Mouse (Mus musculus): ENCODE results near the gene Rab5if. TPM values are rescaled to one million over a fixed set of nuclear protein-coding genes. Genes with fewer than 3 reads are reported as not detected.
"Not testable (repeated sequence)": the region's sequence is repeated elsewhere in the genome, so short reads cannot be mapped to it uniquely, and the experiment has no call there.

The Rab5if gene
- polyA plus RNA-seq, 1 experiment: 118 TPM

DNA sequence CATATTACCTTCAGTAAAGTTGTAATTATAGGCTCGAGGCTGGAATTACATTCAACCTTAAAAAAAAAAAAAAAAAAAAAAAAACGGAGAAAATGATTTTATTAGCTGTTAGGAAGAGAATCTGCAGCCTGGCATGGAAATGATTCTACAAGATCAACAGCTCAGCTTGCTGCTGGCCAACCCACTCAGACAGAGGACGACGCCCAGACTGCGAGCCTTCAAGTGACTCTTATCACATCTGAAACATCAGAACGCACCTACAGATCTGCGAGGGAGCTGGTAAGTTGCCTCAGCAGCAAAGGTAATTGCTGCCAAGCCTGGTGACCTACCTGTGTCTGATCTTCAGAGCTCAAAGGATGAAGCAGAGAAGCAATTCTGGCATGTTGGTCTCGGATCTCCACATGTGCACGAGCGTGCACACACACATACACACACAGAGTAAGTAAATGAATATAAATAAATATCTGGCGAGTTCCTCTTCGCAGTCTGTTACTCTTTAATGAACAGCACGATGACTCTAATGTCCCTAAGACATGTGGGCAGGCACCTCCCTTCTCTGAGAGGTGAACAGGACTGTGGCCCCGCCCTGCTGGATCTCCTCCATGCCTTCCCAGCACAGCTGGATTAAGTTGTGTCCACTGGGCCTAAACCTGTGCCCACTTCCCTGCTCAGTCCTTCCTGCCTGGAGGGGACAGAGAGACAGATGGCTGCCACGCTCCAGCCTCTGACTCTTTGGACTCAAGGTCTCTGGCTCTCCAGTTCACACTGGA, 31.8 kb downstream of the Rab5if start:
- no peak for DNase-seq (ENCODE audit: low read depth)
- TF ChIP-seq POLR2A (IDR thresholded peaks at IDR 0.05; ENCODE audit: borderline replicate concordance, extremely low read depth, insufficient read depth, insufficient read length, poor library complexity, severe bottlenecking): no peak

DNA sequence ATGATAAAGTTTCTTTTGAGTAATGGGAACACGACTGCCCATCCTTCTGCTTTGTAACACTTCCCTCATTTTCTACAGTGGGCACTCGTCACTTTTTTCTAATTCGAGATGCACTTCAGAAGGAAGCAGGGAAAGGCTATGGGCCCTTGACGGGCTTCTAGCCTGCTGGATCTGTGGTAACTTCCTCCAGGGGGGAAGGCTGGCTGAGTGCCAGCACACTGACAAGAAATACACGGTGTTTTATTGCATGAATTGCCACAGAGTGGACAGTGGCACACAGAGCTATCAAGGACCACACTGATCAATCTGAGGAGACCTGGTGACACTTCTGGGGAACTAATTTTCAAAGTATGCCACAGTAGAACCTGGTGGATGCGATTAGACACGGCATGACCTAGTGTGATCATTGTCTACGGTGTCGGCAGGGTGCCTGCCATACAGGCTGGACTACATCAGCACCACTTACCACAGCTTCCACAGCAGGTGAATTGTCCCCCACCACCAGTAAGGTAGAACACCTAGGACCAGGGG, 33.5 kb downstream of the Rab5if start:
- TF ChIP-seq POLR2A (IDR thresholded peaks at IDR 0.05; ENCODE audit: borderline replicate concordance, extremely low read depth, insufficient read depth, insufficient read length, poor library complexity, severe bottlenecking) (no peak), CTCF (IDR thresholded peaks at IDR 0.05; ENCODE audit: borderline replicate concordance, extremely low read depth, insufficient read depth, insufficient read length) (no peak)
- DNase-seq (ENCODE audit: low read depth): no peak

DNA sequence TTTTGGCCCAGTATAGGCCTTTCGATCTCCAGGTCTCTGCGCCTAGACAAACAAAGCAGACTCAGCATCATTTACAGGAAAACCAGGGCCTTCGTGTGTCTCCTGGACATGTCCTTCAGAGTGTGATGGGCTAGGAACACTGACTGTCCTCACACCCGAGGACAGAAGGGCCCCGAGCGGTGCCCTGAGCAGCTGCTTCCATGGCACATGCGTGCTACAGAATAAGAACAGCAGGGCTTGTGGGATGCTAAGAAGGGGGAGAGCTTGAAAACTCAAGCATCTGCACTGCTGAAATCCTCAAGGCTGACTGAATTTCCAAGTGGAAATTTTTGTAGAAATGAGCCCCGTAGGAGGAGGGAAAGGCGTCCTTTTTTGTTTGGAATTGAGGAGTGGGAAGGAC, 34.1 kb downstream of the Rab5if start:
- no peak for DNase-seq (ENCODE audit: low read depth)
- no peak for TF ChIP-seq CTCF (IDR thresholded peaks at IDR 0.05; ENCODE audit: borderline replicate concordance, extremely low read depth, insufficient read depth, insufficient read length)
- TF ChIP-seq POLR2A (IDR thresholded peaks at IDR 0.05; ENCODE audit: borderline replicate concordance, extremely low read depth, insufficient read depth, insufficient read length, poor library complexity, severe bottlenecking): no peak

DNA sequence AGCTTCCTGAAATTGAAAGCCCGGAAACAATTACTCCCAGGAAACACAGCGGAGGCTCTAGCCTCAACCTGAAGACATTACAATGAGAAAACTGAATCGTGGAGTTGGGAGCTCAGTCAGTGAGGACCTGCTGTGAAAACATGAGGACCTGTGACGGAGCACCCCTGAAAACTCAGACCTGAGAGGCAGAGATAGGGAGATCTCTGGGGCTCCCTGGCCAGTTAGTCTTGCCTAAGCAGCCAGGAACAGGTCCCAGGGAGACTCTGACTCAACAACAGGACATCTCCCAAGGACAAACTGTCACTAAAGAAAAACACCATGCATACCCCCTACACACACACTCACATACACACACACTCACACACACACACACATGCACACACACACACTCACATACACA, 35.4 kb downstream of the Rab5if start:
- DNase-seq (ENCODE audit: low read depth): no peak
- TF ChIP-seq CTCF (IDR thresholded peaks at IDR 0.05; ENCODE audit: borderline replicate concordance, extremely low read depth, insufficient read depth, insufficient read length) (no peak), POLR2A (IDR thresholded peaks at IDR 0.05; ENCODE audit: borderline replicate concordance, extremely low read depth, insufficient read depth, insufficient read length, poor library complexity, severe bottlenecking) (no peak)

DNA sequence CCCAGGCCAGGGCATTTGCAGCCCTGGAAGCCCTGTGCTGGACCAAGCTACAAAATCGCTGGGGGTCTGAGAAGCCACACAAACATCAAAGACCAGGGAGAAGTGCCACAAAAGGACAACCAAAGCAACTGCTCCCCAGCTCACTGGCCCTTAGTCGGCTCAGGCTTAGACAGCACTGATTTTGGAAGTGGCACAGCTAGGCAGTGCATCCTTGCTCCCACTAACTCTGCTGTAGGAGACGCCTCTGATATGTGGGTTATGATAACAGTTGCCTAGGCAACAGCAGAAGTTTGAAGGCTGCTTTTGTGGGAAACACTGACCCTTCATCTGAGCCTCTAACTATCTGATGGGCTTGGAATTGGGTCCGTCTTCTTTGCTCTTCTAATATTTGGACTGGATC, 36.3 kb downstream of the Rab5if start:
- no peak for DNase-seq (ENCODE audit: low read depth)
- no peak for TF ChIP-seq POLR2A (IDR thresholded peaks at IDR 0.05; ENCODE audit: borderline replicate concordance, extremely low read depth, insufficient read depth, insufficient read length, poor library complexity, severe bottlenecking)

DNA sequence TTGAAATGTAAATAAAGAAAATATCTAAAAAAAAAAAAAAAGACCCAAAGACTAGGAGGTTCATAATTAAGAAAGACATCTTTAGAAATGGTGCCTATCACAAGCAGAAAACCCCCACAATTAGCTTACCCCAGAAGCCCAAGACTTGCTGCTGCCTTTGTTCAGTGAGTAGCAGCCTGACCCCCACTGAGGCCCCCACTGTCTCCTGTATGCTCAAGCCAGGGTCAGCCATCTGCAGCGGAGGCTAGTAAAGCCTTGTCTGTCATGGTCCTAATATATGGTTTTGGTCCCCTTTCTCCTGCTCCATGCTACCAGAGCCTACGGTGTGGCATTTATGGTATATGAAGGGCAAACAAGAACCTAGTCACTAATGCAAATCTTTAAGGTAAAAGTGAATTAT, 38.4 kb downstream of the Rab5if start:
- no peak for DNase-seq (ENCODE audit: low read depth)
- TF ChIP-seq POLR2A (IDR thresholded peaks at IDR 0.05; ENCODE audit: borderline replicate concordance, extremely low read depth, insufficient read depth, insufficient read length, poor library complexity, severe bottlenecking) (no peak), CTCF (IDR thresholded peaks at IDR 0.05; ENCODE audit: borderline replicate concordance, extremely low read depth, insufficient read depth, insufficient read length) (no peak)

DNA sequence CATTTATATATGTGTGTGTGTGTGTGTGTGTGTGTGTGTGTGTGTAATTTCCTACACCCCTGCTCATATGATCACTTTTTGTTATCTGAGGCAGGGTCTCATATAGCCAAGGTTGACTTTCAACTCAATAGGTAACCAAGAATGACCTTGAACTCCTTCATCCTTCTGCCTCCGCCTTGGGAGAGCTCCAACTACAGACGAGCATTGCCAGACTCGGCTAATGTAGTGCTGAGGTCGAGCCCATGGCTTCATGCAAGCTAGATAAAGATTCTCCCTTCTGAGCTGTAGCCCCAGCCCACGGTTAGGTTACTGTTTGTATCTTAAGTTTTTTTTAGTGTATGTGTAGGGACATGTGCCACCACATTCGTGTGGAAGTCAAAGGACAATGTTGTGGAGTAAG, 39.0 kb downstream of the Rab5if start:
- DNase-seq (ENCODE audit: low read depth): no peak
- TF ChIP-seq POLR2A (IDR thresholded peaks at IDR 0.05; ENCODE audit: borderline replicate concordance, extremely low read depth, insufficient read depth, insufficient read length, poor library complexity, severe bottlenecking) (no peak), CTCF (IDR thresholded peaks at IDR 0.05; ENCODE audit: borderline replicate concordance, extremely low read depth, insufficient read depth, insufficient read length) (no peak)

DNA sequence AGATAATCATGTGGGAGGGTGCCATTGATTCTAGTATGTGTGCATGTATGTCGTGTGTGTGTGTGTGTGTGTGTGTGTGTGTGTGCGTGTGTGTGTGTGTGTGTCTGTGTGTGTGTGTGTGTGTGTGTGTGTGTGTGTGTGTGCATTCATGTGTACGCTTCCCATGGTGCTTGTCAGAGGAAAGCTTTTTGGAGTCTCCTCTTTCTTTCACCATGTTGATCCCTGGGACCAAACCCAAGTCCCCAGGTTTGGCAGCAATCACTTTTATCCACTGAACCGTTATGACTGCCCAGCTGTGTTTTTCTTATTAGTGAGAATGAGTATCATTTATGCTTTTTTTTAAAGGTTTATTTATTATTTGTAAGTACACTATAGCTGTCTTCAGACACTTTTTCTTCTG, 39.5 kb downstream of the Rab5if start:
- not testable (repeated sequence) for DNase-seq (ENCODE audit: low read depth)

DNA sequence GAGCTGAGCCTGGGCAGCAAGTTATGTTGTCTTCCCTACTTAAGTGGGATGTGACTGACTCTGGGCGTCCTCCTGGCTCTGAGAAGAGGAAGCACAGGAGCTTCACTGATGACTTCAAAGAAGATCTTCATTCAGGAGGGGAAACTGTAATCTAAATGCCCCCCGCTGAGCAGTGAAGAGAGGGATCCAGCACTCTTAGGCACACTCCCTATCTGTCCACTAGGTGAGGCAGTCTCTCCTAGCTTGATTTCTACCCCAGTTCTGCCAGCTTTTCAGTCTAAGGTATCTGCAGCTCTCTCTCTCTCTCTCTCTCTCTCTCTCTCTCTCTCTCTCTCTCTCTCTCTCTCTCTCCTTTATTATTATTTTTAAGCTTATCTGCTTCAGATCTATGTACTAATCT, 40.4 kb downstream of the Rab5if start:
- TF ChIP-seq POLR2A (IDR thresholded peaks at IDR 0.05; ENCODE audit: borderline replicate concordance, extremely low read depth, insufficient read depth, insufficient read length, poor library complexity, severe bottlenecking) (no peak), CTCF (IDR thresholded peaks at IDR 0.05; ENCODE audit: borderline replicate concordance, extremely low read depth, insufficient read depth, insufficient read length) (no peak)
- DNase-seq (ENCODE audit: low read depth): no peak

DNA sequence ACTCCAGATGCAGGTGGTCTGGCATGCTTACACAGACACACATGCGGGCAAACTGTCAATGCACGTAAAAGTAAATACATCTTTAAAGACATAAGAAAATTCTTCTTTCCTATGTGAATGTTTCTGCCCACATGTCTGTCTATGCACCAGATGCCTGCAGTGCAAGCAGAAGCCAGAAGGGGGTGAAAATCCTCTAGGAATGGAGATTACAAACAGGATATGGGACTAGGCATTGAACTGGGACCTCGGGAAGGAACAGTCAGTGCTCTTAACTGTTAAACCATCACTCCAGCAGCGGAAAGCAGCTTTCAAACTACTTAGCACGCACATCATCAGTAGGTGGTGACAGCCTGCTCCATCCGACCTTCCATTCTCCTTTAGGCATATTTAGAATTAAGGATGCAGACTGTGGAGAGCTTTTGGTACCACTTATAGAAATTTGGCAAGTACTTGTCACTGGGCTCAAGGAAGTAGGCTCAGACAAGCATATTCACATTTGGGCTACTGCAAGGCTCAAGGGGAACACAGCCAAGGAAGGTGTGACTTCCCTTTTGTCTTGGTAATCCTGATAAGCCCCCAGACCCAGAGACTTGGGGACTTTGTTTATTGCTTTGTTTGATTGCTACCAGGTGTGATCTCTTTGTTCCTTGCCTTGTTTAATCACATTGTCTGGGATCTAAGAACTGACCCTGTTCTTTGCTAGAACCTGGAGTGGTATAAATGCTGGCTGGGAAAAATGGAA, 42.2 kb downstream of the Rab5if start:
- peak; percentile 68; the same call in 1 of the 2 replicates for TF ChIP-seq CTCF (IDR thresholded peaks at IDR 0.05; ENCODE audit: borderline replicate concordance, extremely low read depth, insufficient read depth, insufficient read length)
- TF ChIP-seq POLR2A (IDR thresholded peaks at IDR 0.05; ENCODE audit: borderline replicate concordance, extremely low read depth, insufficient read depth, insufficient read length, poor library complexity, severe bottlenecking): no peak
- peak; percentile 76 for DNase-seq (ENCODE audit: low read depth)

DNA sequence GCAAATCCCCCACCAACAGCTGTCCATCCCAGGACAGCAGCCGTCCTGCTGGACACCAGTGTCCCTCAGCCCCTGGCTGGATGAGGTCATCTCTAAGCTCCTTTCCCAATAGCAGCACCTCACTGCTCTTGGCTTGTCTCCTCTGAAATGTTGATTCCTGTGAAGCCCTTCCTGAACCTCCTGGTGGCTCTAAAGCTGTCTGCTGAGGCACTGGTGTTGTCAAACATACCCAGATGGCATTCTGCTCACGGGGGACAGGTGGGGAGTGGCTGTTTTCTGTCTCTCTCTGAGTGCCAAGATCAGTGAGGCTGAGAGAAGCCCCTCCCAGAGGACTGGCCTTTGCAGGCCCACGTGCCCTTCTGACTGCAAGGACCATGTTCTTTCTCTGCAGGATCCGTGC, 43.0 kb downstream of the Rab5if start:
- DNase-seq (ENCODE audit: low read depth): not testable (repeated sequence)

DNA sequence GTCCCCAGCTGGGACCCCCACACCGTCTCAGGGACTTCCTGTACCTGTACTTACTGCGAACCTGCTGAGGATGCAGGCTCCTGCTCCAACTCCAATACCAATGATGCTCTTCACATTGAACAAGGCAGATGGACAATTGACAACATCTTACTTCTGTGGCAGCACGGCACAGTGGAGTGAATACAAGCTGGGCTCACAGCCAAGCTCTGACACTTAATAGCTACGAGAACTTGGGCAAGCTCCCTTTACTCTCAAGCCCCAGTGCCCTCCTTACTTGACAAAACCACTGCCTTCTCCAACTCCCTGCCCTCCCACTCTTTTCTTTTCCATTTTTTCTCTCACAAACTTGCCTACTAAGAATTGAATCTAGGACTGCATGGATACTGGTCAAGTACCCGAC, 50.3 kb downstream of the Rab5if start:
- peak; percentile 69 for DNase-seq (ENCODE audit: low read depth)
- no peak for TF ChIP-seq CTCF (IDR thresholded peaks at IDR 0.05; ENCODE audit: borderline replicate concordance, extremely low read depth, insufficient read depth, insufficient read length)
- TF ChIP-seq POLR2A (IDR thresholded peaks at IDR 0.05; ENCODE audit: borderline replicate concordance, extremely low read depth, insufficient read depth, insufficient read length, poor library complexity, severe bottlenecking): no peak

Data from brain, embryonic 14.5 days (tissue).